Mouse (Mus musculus): ENCODE results near the gene Adgrl2. TPM values are rescaled to one million over a fixed set of nuclear protein-coding genes. Genes with fewer than 3 reads are reported as not detected.

The Adgrl2 gene
- polyA plus RNA-seq, 1 experiment from 2014 or later: 80.2 TPM

DNA sequence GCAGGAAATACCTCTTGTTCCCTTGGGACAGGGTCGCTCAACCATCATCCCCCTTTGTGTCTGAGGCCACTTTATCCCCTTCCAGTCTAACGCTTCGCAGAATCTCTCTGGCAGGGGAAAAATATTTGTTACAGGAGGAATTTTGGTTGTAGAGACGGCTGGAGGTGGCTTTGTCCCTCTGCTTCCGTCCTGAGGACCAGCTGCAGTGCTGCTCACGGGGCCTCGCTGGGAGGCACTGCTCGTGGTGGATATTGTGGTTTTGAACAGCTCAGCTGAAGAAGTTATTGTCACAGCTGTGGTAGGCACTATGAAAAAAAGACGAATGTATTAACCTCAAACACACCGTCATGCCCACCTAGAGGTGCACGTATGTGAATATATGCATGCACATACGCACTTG lies 137.8 kb downstream of the Adgrl2 start:
- Histone ChIP-seq H3K27me3 (replicated peaks; ENCODE audit: control insufficient read depth, insufficient read depth, low read length) (no peaks in the 10 kb centered on the region), H3K4me3 (ENCODE audit: low read depth, low read length) (no peak overlapping the region), H3K9ac (ENCODE audit: low read depth, low read length) (no peak overlapping the region), H3K36me3 (ENCODE audit: control insufficient read depth, insufficient read depth, low read length) (peaks cover 51% of the 10 kb centered on the region), H3K9me3 (ENCODE audit: control insufficient read depth, low read length) (no peaks in the 10 kb centered on the region), H3K4me2 (ENCODE audit: low read depth, low read length) (no peak overlapping the region), H3K4me1 (ENCODE audit: control insufficient read depth, insufficient read depth, low read length) (peaks cover 23% of the 10 kb centered on the region), H3K27ac (replicated peaks; ENCODE audit: low read depth, low read length) (0 out of 2 replicates have a peak overlapping the region, but pooled peaks have one; percentile 24)
- DNase-seq (ENCODE audit: low spot score): no peak
- no peak for ATAC-seq (ENCODE audit: low read depth)
- 52% methylated on average over 12 of the region's 12 CpGs for WGBS

DNA sequence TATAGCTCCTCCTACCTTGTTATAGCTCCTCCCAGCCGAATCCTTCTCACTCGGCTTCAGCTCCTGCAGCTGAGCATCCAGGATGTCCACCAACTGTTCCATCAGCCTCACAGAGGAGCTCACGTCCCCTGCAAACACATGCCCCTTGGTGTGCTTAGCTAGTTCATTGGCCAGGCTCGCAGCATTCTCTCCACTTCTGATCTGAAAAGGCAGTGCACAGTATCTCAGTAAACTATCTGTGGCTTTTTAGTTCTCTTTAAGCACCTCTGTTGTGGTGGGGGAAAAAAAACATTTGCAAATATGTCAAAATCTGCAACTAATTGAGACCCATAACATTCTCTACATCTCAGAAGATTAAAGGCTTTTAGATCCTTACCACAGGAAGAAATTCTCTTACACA lies 139.5 kb downstream of the Adgrl2 start:
- H3K4me2 ChIP-seq (ENCODE audit: low read depth, low read length): no peak overlapping the region
- no peak for ATAC-seq (ENCODE audit: low read depth)
- no peak overlapping the region for H3K27ac ChIP-seq (replicated peaks; ENCODE audit: low read depth, low read length)
- no peak overlapping the region for H3K4me3 ChIP-seq (ENCODE audit: low read depth, low read length)
- WGBS: 85% methylated on average over 4 of the region's 4 CpGs
- DNase-seq (ENCODE audit: low spot score): no peak
- H3K36me3 ChIP-seq (ENCODE audit: control insufficient read depth, insufficient read depth, low read length): peaks cover 68% of the 10 kb centered on the region
- H3K4me1 ChIP-seq (ENCODE audit: control insufficient read depth, insufficient read depth, low read length): peaks cover 23% of the 10 kb centered on the region
- no peaks in the 10 kb centered on the region for H3K9me3 ChIP-seq (ENCODE audit: control insufficient read depth, low read length)
- H3K9ac ChIP-seq (ENCODE audit: low read depth, low read length): no peak overlapping the region
- no peaks in the 10 kb centered on the region for H3K27me3 ChIP-seq (replicated peaks; ENCODE audit: control insufficient read depth, insufficient read depth, low read length)

DNA sequence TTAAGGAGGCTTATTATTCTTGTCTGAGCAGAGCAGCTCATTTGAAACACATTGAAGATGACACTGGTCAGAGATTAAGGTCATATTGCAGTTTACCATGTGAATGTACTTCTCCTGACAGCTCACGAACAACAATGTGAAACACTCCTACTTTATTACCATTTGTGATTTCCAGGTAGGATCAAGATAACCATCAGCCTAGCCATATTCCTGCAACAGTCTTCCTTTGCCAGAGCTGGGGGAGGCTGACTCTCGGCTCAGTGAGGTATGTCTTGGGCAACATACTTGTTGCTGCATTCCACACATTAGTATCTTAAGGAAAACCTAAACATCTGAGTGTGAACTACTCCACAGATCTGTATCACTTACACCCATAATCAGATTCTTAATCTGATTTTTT lies 142.0 kb downstream of the Adgrl2 start:
- no peak for DNase-seq (ENCODE audit: low spot score)
- Histone ChIP-seq H3K27me3 (replicated peaks; ENCODE audit: control insufficient read depth, insufficient read depth, low read length) (no peaks in the 10 kb centered on the region), H3K27ac (replicated peaks; ENCODE audit: low read depth, low read length) (no peak overlapping the region), H3K4me2 (ENCODE audit: low read depth, low read length) (no peak overlapping the region), H3K36me3 (ENCODE audit: control insufficient read depth, insufficient read depth, low read length) (peaks cover 83% of the 10 kb centered on the region), H3K4me3 (ENCODE audit: low read depth, low read length) (no peak overlapping the region), H3K4me1 (ENCODE audit: control insufficient read depth, insufficient read depth, low read length) (peaks cover 9% of the 10 kb centered on the region; the same call in 1 of the 2 replicates), H3K9ac (ENCODE audit: low read depth, low read length) (no peak overlapping the region), H3K9me3 (ENCODE audit: control insufficient read depth, low read length) (no peaks in the 10 kb centered on the region)
- ATAC-seq (ENCODE audit: low read depth): no peak
- 78% methylated on average over 2 of the region's 2 CpGs for WGBS

DNA sequence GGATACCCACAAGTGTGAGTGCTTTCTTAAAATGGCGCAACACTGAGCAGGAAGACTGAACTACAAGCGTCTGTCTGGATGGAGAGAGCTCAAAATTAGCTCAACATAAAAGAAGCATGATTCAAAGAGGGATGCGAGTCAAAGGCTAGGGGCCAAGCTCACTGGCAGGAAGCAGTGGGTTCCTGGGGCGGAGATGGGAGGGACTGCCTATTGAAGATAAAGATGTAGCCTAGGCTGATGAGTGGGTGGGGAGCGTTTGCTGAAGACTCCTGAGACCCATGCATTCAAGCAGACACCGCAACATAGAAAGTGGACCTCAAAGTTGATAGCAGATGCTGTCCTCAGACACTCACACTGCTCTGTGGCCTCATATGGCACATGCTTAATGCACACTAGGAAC lies 146.2 kb downstream of the Adgrl2 start:
- Histone ChIP-seq H3K27me3 (replicated peaks; ENCODE audit: control insufficient read depth, insufficient read depth, low read length) (no peaks in the 10 kb centered on the region), H3K9me3 (ENCODE audit: control insufficient read depth, low read length) (no peaks in the 10 kb centered on the region), H3K4me2 (ENCODE audit: low read depth, low read length) (no peak overlapping the region), H3K4me1 (ENCODE audit: control insufficient read depth, insufficient read depth, low read length) (no peaks in the 10 kb centered on the region), H3K36me3 (ENCODE audit: control insufficient read depth, insufficient read depth, low read length) (peaks cover 61% of the 10 kb centered on the region), H3K4me3 (ENCODE audit: low read depth, low read length) (no peak overlapping the region), H3K27ac (replicated peaks; ENCODE audit: low read depth, low read length) (no peak overlapping the region), H3K9ac (ENCODE audit: low read depth, low read length) (no peak overlapping the region)
- WGBS: 89% methylated on average over 6 of the region's 6 CpGs
- DNase-seq (ENCODE audit: low spot score): no peak
- ATAC-seq (ENCODE audit: low read depth): no peak

DNA sequence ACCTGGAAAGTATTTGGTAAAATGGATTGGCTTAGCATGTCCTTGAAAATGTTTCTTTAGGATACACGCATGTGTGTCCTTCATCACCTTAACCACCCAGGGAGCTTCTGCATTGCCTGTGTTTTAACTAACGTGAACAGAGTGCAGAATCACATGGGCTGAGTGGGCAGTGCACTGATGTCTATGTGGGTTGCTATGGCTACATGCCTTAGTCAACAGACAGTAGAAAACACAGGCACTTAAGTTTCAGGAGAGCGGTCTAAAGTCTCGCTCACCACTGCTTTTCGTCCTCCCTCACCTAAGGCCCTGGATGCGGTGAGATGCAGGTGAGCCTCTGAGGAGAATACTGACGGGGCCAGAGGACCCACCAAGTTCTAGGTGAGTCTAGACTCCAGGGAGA lies 147.8 kb downstream of the Adgrl2 start:
- Histone ChIP-seq H3K27me3 (replicated peaks; ENCODE audit: control insufficient read depth, insufficient read depth, low read length) (no peaks in the 10 kb centered on the region), H3K9me3 (ENCODE audit: control insufficient read depth, low read length) (no peaks in the 10 kb centered on the region), H3K4me1 (ENCODE audit: control insufficient read depth, insufficient read depth, low read length) (no peaks in the 10 kb centered on the region), H3K36me3 (ENCODE audit: control insufficient read depth, insufficient read depth, low read length) (peaks cover 60% of the 10 kb centered on the region), H3K4me3 (ENCODE audit: low read depth, low read length) (no peak overlapping the region), H3K9ac (ENCODE audit: low read depth, low read length) (no peak overlapping the region), H3K27ac (replicated peaks; ENCODE audit: low read depth, low read length) (no peak overlapping the region), H3K4me2 (ENCODE audit: low read depth, low read length) (no peak overlapping the region)
- no peak for DNase-seq (ENCODE audit: low spot score)
- 85% methylated on average over 7 of the region's 7 CpGs for WGBS
- ATAC-seq (ENCODE audit: low read depth): no peak

DNA sequence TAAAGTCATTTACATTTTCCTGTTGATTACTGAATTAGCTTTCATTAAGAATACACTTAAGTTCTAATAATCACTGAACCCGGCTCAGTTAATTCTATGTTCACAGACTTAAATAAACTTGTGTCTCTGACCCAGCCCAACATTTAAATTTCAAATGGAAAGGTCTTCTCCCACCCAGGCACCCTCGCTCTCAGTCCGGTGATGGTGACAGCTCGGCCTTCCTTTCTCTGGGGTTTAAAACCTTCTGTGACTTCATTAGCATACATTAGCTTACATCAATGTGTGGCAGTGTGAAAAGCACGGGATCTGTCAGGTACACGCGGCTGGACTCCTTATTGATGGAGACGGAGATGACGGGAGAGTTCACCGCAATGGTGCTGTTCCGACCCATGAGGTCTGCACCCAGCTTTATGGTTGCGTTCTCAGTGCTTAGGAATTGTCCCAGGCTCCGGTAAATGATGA lies 151.5 kb downstream of the Adgrl2 start:
- no peaks in the 10 kb centered on the region for H3K4me1 ChIP-seq (ENCODE audit: control insufficient read depth, insufficient read depth, low read length)
- 90% methylated on average over 13 of the region's 13 CpGs for WGBS
- no peaks in the 10 kb centered on the region for H3K9me3 ChIP-seq (ENCODE audit: control insufficient read depth, low read length)
- no peaks in the 10 kb centered on the region for H3K27me3 ChIP-seq (replicated peaks; ENCODE audit: control insufficient read depth, insufficient read depth, low read length)
- no peak overlapping the region for H3K4me2 ChIP-seq (ENCODE audit: low read depth, low read length)
- H3K9ac ChIP-seq (ENCODE audit: low read depth, low read length): no peak overlapping the region
- no peak overlapping the region for H3K27ac ChIP-seq (replicated peaks; ENCODE audit: low read depth, low read length)
- DNase-seq (ENCODE audit: low spot score) (no peak), ATAC-seq (ENCODE audit: low read depth) (no peak)
- no peak overlapping the region for H3K4me3 ChIP-seq (ENCODE audit: low read depth, low read length)
- H3K36me3 ChIP-seq (ENCODE audit: control insufficient read depth, insufficient read depth, low read length): peaks cover 67% of the 10 kb centered on the region

DNA sequence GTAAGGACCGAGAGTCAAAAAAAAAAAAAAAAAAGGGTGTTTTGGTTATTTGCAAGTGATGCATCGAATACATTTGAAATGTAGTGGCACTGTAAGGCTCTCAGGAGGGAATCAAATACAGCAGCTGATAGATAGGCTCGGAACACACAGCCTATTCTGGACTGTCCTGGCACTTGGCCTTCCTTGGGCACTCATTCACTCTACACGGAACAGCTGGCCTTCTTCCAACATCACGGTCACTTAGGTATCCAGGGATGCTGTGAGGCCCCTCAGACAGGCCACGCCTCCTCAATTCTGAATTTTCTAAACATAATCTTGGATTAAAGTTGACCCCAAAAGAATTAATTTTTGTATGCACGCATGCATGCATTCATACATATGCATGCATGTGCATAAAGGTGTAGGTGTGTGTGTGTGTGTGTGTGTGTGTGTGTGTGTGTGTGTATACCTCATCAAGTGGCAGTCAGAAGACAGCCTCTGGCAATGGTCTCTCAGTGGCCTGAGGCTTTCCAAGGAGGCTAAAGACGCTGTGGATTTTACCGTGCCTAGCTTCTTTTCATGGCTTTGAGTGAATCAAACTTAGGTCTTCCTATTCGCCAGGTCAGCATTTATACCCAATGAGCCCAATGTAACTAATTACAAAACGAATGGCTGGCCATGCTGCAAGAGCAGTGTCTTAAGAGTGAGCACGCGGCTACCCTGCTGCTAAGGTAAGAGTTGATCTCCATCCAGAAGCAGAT lies 152.1 kb downstream of the Adgrl2 start:
- Histone ChIP-seq H3K4me3 (ENCODE audit: low read depth, low read length) (no peak overlapping the region), H3K4me2 (ENCODE audit: low read depth, low read length) (no peak overlapping the region), H3K27me3 (replicated peaks; ENCODE audit: control insufficient read depth, insufficient read depth, low read length) (no peaks in the 10 kb centered on the region), H3K27ac (replicated peaks; ENCODE audit: low read depth, low read length) (no peak overlapping the region), H3K9ac (ENCODE audit: low read depth, low read length) (no peak overlapping the region), H3K9me3 (ENCODE audit: control insufficient read depth, low read length) (no peaks in the 10 kb centered on the region), H3K36me3 (ENCODE audit: control insufficient read depth, insufficient read depth, low read length) (peaks cover 70% of the 10 kb centered on the region), H3K4me1 (ENCODE audit: control insufficient read depth, insufficient read depth, low read length) (no peaks in the 10 kb centered on the region)
- WGBS: 81% methylated on average over 13 of the region's 13 CpGs
- no peak for ATAC-seq (ENCODE audit: low read depth)
- no peak for DNase-seq (ENCODE audit: low spot score)

DNA sequence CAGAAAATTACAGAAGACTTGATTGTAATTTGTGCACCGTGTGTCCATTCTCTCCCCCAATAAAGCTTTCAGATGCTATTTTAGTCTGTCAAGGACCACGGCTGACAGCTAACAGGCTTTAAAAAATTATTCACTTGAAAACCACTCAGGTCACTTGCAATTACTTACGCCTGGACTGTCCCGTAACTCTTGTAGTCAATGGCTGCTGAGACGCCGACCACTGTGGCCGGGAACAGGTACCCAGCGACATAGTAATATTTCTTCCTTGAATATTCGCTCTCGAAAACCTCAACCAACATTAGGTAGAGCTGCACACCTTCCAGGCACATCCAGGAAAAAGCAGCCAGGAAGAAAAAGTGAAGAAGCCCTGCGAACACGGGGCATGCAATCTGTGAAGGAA lies 155.2 kb downstream of the Adgrl2 start:
- ATAC-seq (ENCODE audit: low read depth) (no peak), DNase-seq (ENCODE audit: low spot score) (no peak)
- Histone ChIP-seq H3K4me3 (ENCODE audit: low read depth, low read length) (no peak overlapping the region), H3K9ac (ENCODE audit: low read depth, low read length) (no peak overlapping the region), H3K27ac (replicated peaks; ENCODE audit: low read depth, low read length) (no peak overlapping the region), H3K9me3 (ENCODE audit: control insufficient read depth, low read length) (no peaks in the 10 kb centered on the region), H3K4me2 (ENCODE audit: low read depth, low read length) (no peak overlapping the region), H3K4me1 (ENCODE audit: control insufficient read depth, insufficient read depth, low read length) (no peaks in the 10 kb centered on the region), H3K36me3 (ENCODE audit: control insufficient read depth, insufficient read depth, low read length) (peaks cover 84% of the 10 kb centered on the region), H3K27me3 (replicated peaks; ENCODE audit: control insufficient read depth, insufficient read depth, low read length) (no peaks in the 10 kb centered on the region)
- WGBS: 89% methylated on average over 12 of the region's 12 CpGs

All from embryonic facial prominence, embryonic 14.5 days (tissue).